Mouse (Mus musculus): ENCODE data around the gene Sv2c. TPM values are rescaled to one million over a fixed set of nuclear protein-coding genes. Genes with fewer than 3 reads are reported as not detected.
A peak's percentile ranks its signal among the peaks of the same experiment; 100 is the strongest.

The Sv2c gene
- polyA plus RNA-seq, 2 experiments, result 0.02 to 0.18 TPM

- no peak for TF ChIP-seq EP300 (IDR thresholded peaks at IDR 0.05; ENCODE audit: low read depth)
- no peak for TF ChIP-seq CTCF (IDR thresholded peaks at IDR 0.05; ENCODE audit: low read depth)
- Histone ChIP-seq H3K4me2 (ENCODE audit: low read depth) (peak overlapping the region; percentile 87), H3K27me3 (ENCODE audit: control insufficient read depth, insufficient read depth, low read length) (no peaks in the 10 kb centered on the region), H3K36me3 (replicated peaks; ENCODE audit: control insufficient read depth, insufficient read depth, low read depth) (no peaks in the 10 kb centered on the region), H3K4me3 (ENCODE audit: insufficient read depth in 1 of 2, low read depth in 2 of 2, low read length in 2 of 2) (peak overlapping the region; percentile 55 to 56), H3K27ac (peak overlapping the region; percentile 51; the same call in 1 of the 2 replicates), H3K9me3 (ENCODE audit: control insufficient read depth, low read length) (no peaks in the 10 kb centered on the region), H3K4me1 (replicated peaks; ENCODE audit: control insufficient read depth in 2 of 2, insufficient read depth in 2 of 2, low read length in 1 of 2) (peaks cover 42 to 55% of the 10 kb centered on the region in 2 experiments), H3K9ac (replicated peaks) (peak overlapping the region; percentile 66)
- 4% methylated on average over 10 of the region's 10 CpGs for WGBS (ENCODE audit: insufficient replicate concordance)
- DNase-seq (ENCODE audit: low read depth in 3 of 3, low spot score in 3 of 3) (peak in 1 of 3 experiments; percentile 41), ATAC-seq (ENCODE audit: insufficient read depth) (no peak)
These were observed 171.7 kb downstream of the Sv2c start for GRCm38 (mm10) chr13:95960477-95961185.

DNA sequence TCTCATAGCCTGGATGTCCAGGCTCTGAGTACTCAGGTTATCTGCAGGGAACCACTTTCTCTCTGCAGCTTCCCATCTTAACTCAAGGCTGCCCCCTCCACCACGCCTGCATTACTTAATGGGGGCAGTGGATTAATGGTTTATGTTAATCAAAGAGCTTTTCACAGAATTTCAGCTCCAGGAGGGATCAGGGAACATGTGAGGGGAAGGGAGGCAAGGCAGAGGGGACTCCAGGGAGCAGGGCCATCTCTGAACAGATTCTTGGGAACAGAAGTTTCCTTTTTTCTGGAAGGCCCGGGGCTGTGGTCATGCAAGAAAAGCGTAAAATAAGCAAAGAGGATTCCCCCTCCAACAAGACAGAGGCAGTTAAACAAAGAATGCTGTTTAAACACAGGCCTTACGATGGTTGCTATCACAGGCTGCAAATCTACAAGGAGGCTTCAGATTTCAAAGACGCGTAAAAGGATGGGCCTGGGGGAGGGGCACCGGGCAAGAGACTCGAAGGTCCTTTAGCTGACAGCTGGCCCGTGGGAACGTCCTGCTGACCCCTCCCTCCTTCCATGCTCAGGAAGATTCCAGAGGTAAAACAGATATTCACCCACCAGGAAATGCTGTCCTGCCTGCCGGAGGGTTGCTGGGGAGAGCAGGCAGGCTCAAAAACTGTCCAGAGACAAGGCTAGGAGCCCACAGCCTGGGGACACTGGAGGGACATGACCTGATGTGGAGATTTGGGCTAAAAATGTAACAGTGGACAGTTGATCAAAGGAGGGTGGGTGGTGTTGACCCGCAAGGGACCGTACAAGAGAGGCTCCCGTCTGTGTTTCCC lies 172.5 kb downstream of the Sv2c start:
- no peaks in the 10 kb centered on the region for H3K36me3 ChIP-seq (replicated peaks; ENCODE audit: control insufficient read depth, insufficient read depth, low read depth)
- peak overlapping the region in 1 of 2 experiments; percentile 20; a peak in 1 of 4 replicates for H3K4me3 ChIP-seq (ENCODE audit: insufficient read depth in 1 of 2, low read depth in 2 of 2, low read length in 2 of 2)
- no peaks in the 10 kb centered on the region for H3K9me3 ChIP-seq (ENCODE audit: control insufficient read depth, low read length)
- 22% methylated on average over 14 of the region's 14 CpGs for WGBS (ENCODE audit: insufficient replicate concordance)
- TF ChIP-seq CTCF (IDR thresholded peaks at IDR 0.05; ENCODE audit: low read depth) (no peak), EP300 (IDR thresholded peaks at IDR 0.05; ENCODE audit: low read depth) (no peak)
- H3K4me1 ChIP-seq (replicated peaks; ENCODE audit: control insufficient read depth in 2 of 2, insufficient read depth in 2 of 2, low read length in 1 of 2), result peaks cover 34 to 49% of the 10 kb centered on the region in 2 experiments
- peak overlapping the region; percentile 45 for H3K9ac ChIP-seq (replicated peaks)
- ATAC-seq (ENCODE audit: insufficient read depth), result no peak
- DNase-seq (ENCODE audit: low read depth in 3 of 3, low spot score in 3 of 3), result no peak
- H3K27ac ChIP-seq, result no peak overlapping the region
- no peaks in the 10 kb centered on the region for H3K27me3 ChIP-seq (ENCODE audit: control insufficient read depth, insufficient read depth, low read length)
- H3K4me2 ChIP-seq (ENCODE audit: low read depth), result peak overlapping the region; percentile 87

GRCm38 (mm10) chr13:95957134-95957533 lies 175.2 kb downstream of the Sv2c start:
- no peak overlapping the region for H3K4me2 ChIP-seq (ENCODE audit: low read depth)
- ATAC-seq (ENCODE audit: insufficient read depth), result no peak
- H3K27me3 ChIP-seq (ENCODE audit: control insufficient read depth, insufficient read depth, low read length), result no peaks in the 10 kb centered on the region
- H3K9me3 ChIP-seq (ENCODE audit: control insufficient read depth, low read length), result no peaks in the 10 kb centered on the region
- DNase-seq (ENCODE audit: low read depth in 3 of 3, low spot score in 3 of 3), result no peak
- TF ChIP-seq EP300 (IDR thresholded peaks at IDR 0.05; ENCODE audit: low read depth) (no peak), CTCF (IDR thresholded peaks at IDR 0.05; ENCODE audit: low read depth) (no peak)
- H3K27ac ChIP-seq, result no peak overlapping the region
- peaks cover 17 to 29% of the 10 kb centered on the region in 2 experiments for H3K4me1 ChIP-seq (replicated peaks; ENCODE audit: control insufficient read depth in 2 of 2, insufficient read depth in 2 of 2, low read length in 1 of 2)
- WGBS (ENCODE audit: insufficient replicate concordance), result 22% methylated on average over 10 of the region's 10 CpGs
- H3K4me3 ChIP-seq (ENCODE audit: insufficient read depth in 1 of 2, low read depth in 2 of 2, low read length in 2 of 2), result no peak overlapping the region
- H3K36me3 ChIP-seq (replicated peaks; ENCODE audit: control insufficient read depth, insufficient read depth, low read depth), result no peaks in the 10 kb centered on the region
- 0 out of 2 replicates have a peak overlapping the region, but pooled peaks have one; percentile 5 for H3K9ac ChIP-seq (replicated peaks)

DNA sequence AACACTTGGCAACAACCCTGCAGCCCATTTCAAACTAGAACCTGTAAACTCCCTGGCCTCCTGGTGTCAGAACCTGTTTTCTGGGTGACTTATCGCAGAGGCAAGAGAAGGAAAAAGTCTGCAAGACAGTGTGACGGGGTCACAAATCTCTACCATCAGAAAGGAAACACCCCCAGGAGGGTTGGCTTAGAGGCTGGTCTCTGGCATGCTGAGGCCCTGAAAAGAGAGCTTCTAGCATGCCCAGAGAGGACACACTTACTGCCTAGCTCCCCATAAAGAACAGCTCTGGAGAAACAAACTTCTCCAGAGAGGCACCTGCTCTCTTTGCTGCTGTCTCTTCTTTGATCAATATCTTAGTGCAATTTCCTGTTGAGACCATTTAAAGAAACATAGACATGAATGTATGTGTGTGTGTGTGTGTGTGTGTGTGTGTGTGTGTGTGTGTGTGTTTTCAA lies 176.0 kb downstream of the Sv2c start:
- DNase-seq (ENCODE audit: low read depth in 3 of 3, low spot score in 3 of 3), result no peak
- Histone ChIP-seq H3K36me3 (replicated peaks; ENCODE audit: control insufficient read depth, insufficient read depth, low read depth) (no peaks in the 10 kb centered on the region), H3K4me3 (ENCODE audit: insufficient read depth in 1 of 2, low read depth in 2 of 2, low read length in 2 of 2) (no peak overlapping the region), H3K27me3 (ENCODE audit: control insufficient read depth, insufficient read depth, low read length) (no peaks in the 10 kb centered on the region), H3K9ac (replicated peaks) (no peak overlapping the region), H3K4me1 (replicated peaks; ENCODE audit: control insufficient read depth in 2 of 2, insufficient read depth in 2 of 2, low read length in 1 of 2) (peaks cover 17 to 26% of the 10 kb centered on the region in 2 experiments), H3K27ac (no peak overlapping the region), H3K9me3 (ENCODE audit: control insufficient read depth, low read length) (no peaks in the 10 kb centered on the region), H3K4me2 (ENCODE audit: low read depth) (no peak overlapping the region)
- TF ChIP-seq EP300 (IDR thresholded peaks at IDR 0.05; ENCODE audit: low read depth) (no peak), CTCF (IDR thresholded peaks at IDR 0.05; ENCODE audit: low read depth) (no peak)
- 15% methylated on average over 2 of the region's 2 CpGs for WGBS (ENCODE audit: insufficient replicate concordance)
- no peak for ATAC-seq (ENCODE audit: insufficient read depth)

DNA sequence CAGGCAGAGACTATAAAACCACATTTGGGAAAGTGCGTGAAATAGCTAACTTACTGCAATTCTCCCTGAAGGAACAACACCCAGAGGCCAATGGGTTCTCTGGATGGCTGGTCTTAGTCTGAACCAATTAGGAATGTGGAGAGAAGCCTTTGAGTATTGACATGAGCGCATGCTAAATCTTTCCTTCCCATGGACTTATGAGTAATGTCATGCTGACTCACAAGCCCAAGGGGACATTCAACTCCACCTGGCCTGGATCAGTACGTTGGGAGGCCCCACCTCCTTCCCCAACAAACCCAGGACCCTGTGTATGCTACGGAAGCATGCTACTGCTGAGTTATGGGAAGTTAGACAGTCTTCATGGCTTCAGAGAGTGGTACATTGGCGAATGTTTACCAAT lies 177.2 kb downstream of the Sv2c start:
- 68% methylated on average over 5 of the region's 5 CpGs for WGBS (ENCODE audit: insufficient replicate concordance)
- no peak overlapping the region for H3K9ac ChIP-seq (replicated peaks)
- TF ChIP-seq CTCF (IDR thresholded peaks at IDR 0.05; ENCODE audit: low read depth) (no peak), EP300 (IDR thresholded peaks at IDR 0.05; ENCODE audit: low read depth) (no peak)
- peaks cover 25 to 34% of the 10 kb centered on the region in 2 experiments for H3K4me1 ChIP-seq (replicated peaks; ENCODE audit: control insufficient read depth in 2 of 2, insufficient read depth in 2 of 2, low read length in 1 of 2)
- DNase-seq (ENCODE audit: low read depth in 3 of 3, low spot score in 3 of 3), result no peak
- H3K9me3 ChIP-seq (ENCODE audit: control insufficient read depth, low read length), result no peaks in the 10 kb centered on the region
- no peak overlapping the region for H3K4me2 ChIP-seq (ENCODE audit: low read depth)
- no peak overlapping the region for H3K4me3 ChIP-seq (ENCODE audit: insufficient read depth in 1 of 2, low read depth in 2 of 2, low read length in 2 of 2)
- H3K36me3 ChIP-seq (replicated peaks; ENCODE audit: control insufficient read depth, insufficient read depth, low read depth), result no peaks in the 10 kb centered on the region
- no peaks in the 10 kb centered on the region for H3K27me3 ChIP-seq (ENCODE audit: control insufficient read depth, insufficient read depth, low read length)
- no peak for ATAC-seq (ENCODE audit: insufficient read depth)
- H3K27ac ChIP-seq, result no peak overlapping the region

Measured in liver, embryonic 14.5 days (tissue).